Comparison of ENCODE assay signal across 9 mouse cellular contexts in genomic region chr3:66977811-66978456, GRCm38 (mm10). TPM values are rescaled to one million over a fixed set of nuclear protein-coding genes. Genes with fewer than 3 reads are reported as not detected.
DNase-seq lines count a peak whose midpoint lies in the region; ATAC-seq lines count a peak whose summit lies in the region.
"Had no signal": no experiment of that assay in that cellular context is flagged by ENCODE, and none has a peak within 500 bp of the region (broad histone marks: within the 10 kb centered on the region; RNA-seq: fewer than 3 reads in every experiment).

No protein-coding gene starts in this region.

- peaks cover 5% of the 10 kb centered on the region; the same call in 1 of the 2 replicates for H3K4me1 ChIP-seq in intestine, embryonic 14.5 days (replicated peaks; ENCODE audit: control insufficient read depth, insufficient read depth, low read length)
- H3K4me1 ChIP-seq in intestine, embryonic 16.5 days (ENCODE audit: control insufficient read depth, insufficient read depth, low read length): peaks cover 20% of the 10 kb centered on the region
- peaks cover 66% of the 10 kb centered on the region for H3K4me1 ChIP-seq in limb, embryonic 10.5 days
- H3K4me1 ChIP-seq in neural tube, embryonic 13.5 days (replicated peaks): peaks cover 34% of the 10 kb centered on the region

- H3K4me3 ChIP-seq in intestine, embryonic 14.5 days (ENCODE audit: low read depth, low read length): no peak overlapping the region
- H3K4me3 ChIP-seq in intestine, embryonic 16.5 days (ENCODE audit: low read length): no peak overlapping the region
- peak overlapping the region; percentile 73 for H3K4me3 ChIP-seq in limb, embryonic 10.5 days
- H3K4me3 ChIP-seq in neural tube, embryonic 13.5 days: peak overlapping the region; percentile 43

- H3K9me3 ChIP-seq in intestine, embryonic 14.5 days (ENCODE audit: control insufficient read depth, low read length): no peaks in the 10 kb centered on the region
- H3K9me3 ChIP-seq in intestine, embryonic 16.5 days (ENCODE audit: control insufficient read depth, low read length): no peaks in the 10 kb centered on the region
- no peaks in the 10 kb centered on the region for H3K9me3 ChIP-seq in limb, embryonic 10.5 days (replicated peaks)
- no peaks in the 10 kb centered on the region for H3K9me3 ChIP-seq in neural tube, embryonic 13.5 days

- ATAC-seq in intestine, embryonic 14.5 days (replicated peaks; ENCODE audit: low FRiP score, low TSS enrichment, low read depth): no peak
- no peak for ATAC-seq in intestine, embryonic 16.5 days
- no peak for ATAC-seq in neural tube, embryonic 13.5 days (ENCODE audit: low read depth)

- no peaks in the 10 kb centered on the region for H3K36me3 ChIP-seq in intestine, embryonic 14.5 days (ENCODE audit: control insufficient read depth, insufficient read depth, low read length)
- no peaks in the 10 kb centered on the region for H3K36me3 ChIP-seq in intestine, embryonic 16.5 days (ENCODE audit: control insufficient read depth, insufficient read depth, low read length)
- peaks cover 45% of the 10 kb centered on the region for H3K36me3 ChIP-seq in limb, embryonic 10.5 days
- no peaks in the 10 kb centered on the region for H3K36me3 ChIP-seq in neural tube, embryonic 13.5 days

- peaks cover 100% of the 10 kb centered on the region for H3K27me3 ChIP-seq in intestine, embryonic 14.5 days (replicated peaks; ENCODE audit: control insufficient read depth, insufficient read depth, low read length)
- peaks cover 69% of the 10 kb centered on the region for H3K27me3 ChIP-seq in intestine, embryonic 16.5 days (replicated peaks; ENCODE audit: control insufficient read depth, insufficient read depth, low read length)
- H3K27me3 ChIP-seq in limb, embryonic 10.5 days (ENCODE audit: low read depth, poor library complexity, severe bottlenecking): peaks cover 57% of the 10 kb centered on the region
- H3K27me3 ChIP-seq in neural tube, embryonic 13.5 days: peaks cover 96% of the 10 kb centered on the region

- H3K9ac ChIP-seq in intestine, embryonic 14.5 days (ENCODE audit: low read length): no peak overlapping the region
- H3K9ac ChIP-seq in intestine, embryonic 16.5 days (ENCODE audit: low read depth, low read length): no peak overlapping the region
- H3K9ac ChIP-seq in neural tube, embryonic 13.5 days: 0 out of 2 replicates have a peak overlapping the region, but pooled peaks have one; percentile 38

- no peak overlapping the region for H3K4me2 ChIP-seq in intestine, embryonic 14.5 days (ENCODE audit: low read length)
- no peak overlapping the region for H3K4me2 ChIP-seq in intestine, embryonic 16.5 days (ENCODE audit: low read depth, low read length)
- H3K4me2 ChIP-seq in neural tube, embryonic 13.5 days: peak overlapping the region; percentile 37; the same call in 1 of the 2 replicates

- WGBS in intestine, embryonic 14.5 days: 2% methylated on average over 25 of the region's 25 CpGs
- 1% methylated on average over 25 of the region's 25 CpGs for WGBS in intestine, embryonic 16.5 days
- 1% methylated on average over 25 of the region's 25 CpGs for WGBS in limb, embryonic 10.5 days
- under 1% methylated on average over 25 of the region's 25 CpGs for WGBS in neural tube, embryonic 13.5 days

- peak; percentile 59 for DNase-seq in intestine, embryonic 14.5 days (ENCODE audit: low spot score)
- peak; percentile 19 for DNase-seq in embryo, embryonic 9.5 days (ENCODE audit: extremely low spot score)
- DNase-seq in limb, embryonic 10.5 days (ENCODE audit: low spot score): peak; percentile 51
- DNase-seq in layer of hippocampus, adult 9-11 months: no peak
- no peak for DNase-seq in layer of hippocampus, postnatal 25 days (ENCODE audit: extremely low spot score in 1 of 2, low spot score in 1 of 2)
- DNase-seq: kidney, adult 2 months had no signal

- no peak overlapping the region for H3K27ac ChIP-seq in intestine, embryonic 14.5 days (ENCODE audit: low read depth)
- H3K27ac ChIP-seq in intestine, embryonic 16.5 days (ENCODE audit: low read length): no peak overlapping the region
- peak overlapping the region; percentile 99 for H3K27ac ChIP-seq in limb, embryonic 10.5 days
- no peak overlapping the region; the same call in 1 of the 2 replicates for H3K27ac ChIP-seq in neural tube, embryonic 13.5 days (replicated peaks)

RNA-seq across cellular contexts. Expression of gene Rsrc1, which starts 3.3 kb away (rescaled TPM):
- polyA plus RNA-seq in intestine, embryonic 14.5 days (2014; fragmentation: Nextera tagmentation; extraction: Ambion mirVana): 32.7 and 36.0 TPM in 2 replicates
- polyA plus RNA-seq in intestine, embryonic 16.5 days (2015; fragmentation: Nextera tagmentation; extraction: Ambion mirVana): 18.9 and 21.1 TPM in 2 replicates
- 54.6 and 54.7 TPM in 2 replicates for polyA plus RNA-seq in limb, embryonic 10.5 days (2016; fragmentation: Nextera tagmentation; extraction: Ambion mirVana)
- 34.5 and 39.0 TPM in 2 replicates for polyA plus RNA-seq in neural tube, embryonic 13.5 days (2015; fragmentation: Nextera tagmentation; extraction: Ambion mirVana)
- 10 to 100 TPM; 33.0 to 34.6 TPM for total RNA-seq in layer of hippocampus, postnatal 25 days (2021)

RNA-seq across cellular contexts. Expression of gene Shox2, which starts 3.6 kb away (rescaled TPM):
- 0.16 TPM in 1 of 2 replicates, not detected in the other for polyA plus RNA-seq in intestine, embryonic 14.5 days (2014; fragmentation: Nextera tagmentation; extraction: Ambion mirVana)
- 0.12 and 0.16 TPM in 2 replicates for polyA plus RNA-seq in intestine, embryonic 16.5 days (2015; fragmentation: Nextera tagmentation; extraction: Ambion mirVana)
- polyA plus RNA-seq in limb, embryonic 10.5 days (2016; fragmentation: Nextera tagmentation; extraction: Ambion mirVana): 101 and 131 TPM in 2 replicates
- 18.6 and 18.9 TPM in 2 replicates for polyA plus RNA-seq in neural tube, embryonic 13.5 days (2015; fragmentation: Nextera tagmentation; extraction: Ambion mirVana)
- not detected for total RNA-seq in layer of hippocampus, postnatal 25 days (2021)
- polyA plus RNA-seq: frontal cortex, adult 2 months had no signal

Comparison
In these comparisons a context has a peak if more than half of its experiments do, and no peak if none do; other contexts are left out.
1. DNase-seq: peak in intestine, embryonic 14.5 days (single experiment), embryo, embryonic 9.5 days (single experiment) and limb, embryonic 10.5 days (single experiment); none in layer of hippocampus, adult 9-11 months (single experiment) and layer of hippocampus, postnatal 25 days (0 of 2).
2. H3K4me3 ChIP-seq: peak in limb, embryonic 10.5 days (single experiment) and neural tube, embryonic 13.5 days (single experiment); none in intestine, embryonic 14.5 days (single experiment) and intestine, embryonic 16.5 days (single experiment).
3. RNA of gene Shox2, which starts 3.6 kb away (polyA plus RNA-seq): 101 to 131 TPM in limb, embryonic 10.5 days and 18.6 to 18.9 TPM in neural tube, embryonic 13.5 days; 0.12 to 0.16 TPM in intestine, embryonic 16.5 days and 0.16 TPM in intestine, embryonic 14.5 days; every median in the first group is over 10 times any median in the second.